Mouse (Mus musculus): ENCODE data around the gene Cdh23.

Gene Cdh23

DNA sequence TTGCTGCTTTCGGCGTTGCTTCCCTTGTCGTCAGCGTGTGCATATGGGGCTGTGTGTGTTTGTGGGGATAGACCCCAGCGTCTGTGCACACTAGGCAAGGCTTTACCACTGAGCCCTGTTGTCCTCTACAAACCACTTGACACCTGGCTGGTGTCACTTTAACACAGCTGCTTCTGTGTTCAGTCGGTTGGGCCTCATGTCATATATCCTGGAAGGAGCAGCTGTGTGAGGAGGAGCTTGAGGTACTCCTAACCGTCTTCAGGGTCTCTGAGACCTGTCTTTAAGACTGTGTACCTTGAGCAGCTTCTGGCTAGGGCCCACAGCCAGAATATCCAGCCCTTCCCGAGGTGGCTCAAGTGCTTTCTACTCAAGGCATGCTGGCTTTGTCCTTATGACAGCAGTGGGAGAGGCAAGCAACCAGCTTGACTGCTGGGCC is 411.6 kb downstream of the Cdh23 start:
- WGBS: 17% methylated on average over 8 of the region's 8 CpGs

DNA sequence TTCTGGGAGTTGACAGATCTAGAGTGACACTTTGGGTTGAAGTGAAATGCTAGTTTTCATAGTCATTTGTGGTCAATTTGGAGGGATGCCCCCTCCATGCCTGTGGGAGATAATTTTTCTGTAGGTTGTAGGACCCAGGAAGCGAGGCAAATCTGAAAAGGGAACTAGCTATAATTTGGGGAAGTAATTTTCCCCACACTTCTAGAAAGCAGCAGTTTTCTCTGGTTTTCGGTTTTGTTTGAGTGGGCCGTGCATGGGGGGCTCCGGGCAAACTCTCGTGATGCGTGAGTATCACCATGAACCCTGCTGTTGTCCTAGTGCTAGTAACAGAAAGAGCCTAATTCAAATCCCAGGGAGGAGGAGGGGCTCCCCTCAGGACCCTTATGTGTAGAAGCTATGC is 412.0 kb downstream of the Cdh23 start:
- 32% methylated on average over 6 of the region's 6 CpGs for WGBS

DNA sequence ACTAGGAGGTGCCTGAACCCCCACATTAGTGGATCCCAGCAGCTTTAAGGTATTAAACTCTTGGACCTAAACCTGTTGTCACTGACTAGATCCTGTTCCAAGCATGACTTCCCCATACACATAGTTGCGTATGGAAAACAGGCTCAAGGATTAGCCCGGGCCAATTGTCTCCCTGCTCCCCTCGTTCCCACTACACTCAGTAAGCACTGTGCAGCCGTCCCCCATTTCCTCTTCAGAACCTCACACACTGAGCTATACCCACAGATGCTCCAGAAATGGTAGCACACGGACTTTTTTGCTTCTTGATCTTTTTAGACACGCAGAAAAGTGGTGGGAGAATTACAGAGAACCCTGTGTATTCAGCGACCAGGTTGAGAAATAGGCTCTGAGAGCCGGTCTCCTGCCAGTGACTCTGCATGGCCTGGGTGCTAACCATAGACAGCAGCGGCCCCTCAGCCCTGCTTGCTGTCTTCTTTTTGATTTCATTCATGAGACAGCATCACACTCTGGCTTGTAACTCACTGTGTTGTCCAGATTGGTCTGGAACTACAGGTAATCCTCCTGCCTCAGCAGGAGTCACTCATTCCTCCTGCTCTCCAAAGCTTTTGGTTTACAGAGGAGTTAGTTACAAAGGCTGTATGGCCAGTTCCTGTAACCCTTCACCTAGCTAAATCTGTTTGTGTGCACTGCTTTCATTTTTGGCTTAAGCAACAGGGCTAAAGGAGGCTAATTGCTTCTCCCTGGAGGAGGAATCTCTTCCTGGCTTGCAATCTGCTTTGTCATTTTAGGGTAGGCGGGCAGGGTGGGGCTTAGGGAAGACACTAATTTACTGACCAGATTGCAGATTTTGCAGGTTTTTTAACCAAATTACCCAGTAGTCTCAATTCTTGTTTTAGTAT is 413.9 kb downstream of the Cdh23 start:
- WGBS: 15% methylated on average over 10 of the region's 10 CpGs

DNA sequence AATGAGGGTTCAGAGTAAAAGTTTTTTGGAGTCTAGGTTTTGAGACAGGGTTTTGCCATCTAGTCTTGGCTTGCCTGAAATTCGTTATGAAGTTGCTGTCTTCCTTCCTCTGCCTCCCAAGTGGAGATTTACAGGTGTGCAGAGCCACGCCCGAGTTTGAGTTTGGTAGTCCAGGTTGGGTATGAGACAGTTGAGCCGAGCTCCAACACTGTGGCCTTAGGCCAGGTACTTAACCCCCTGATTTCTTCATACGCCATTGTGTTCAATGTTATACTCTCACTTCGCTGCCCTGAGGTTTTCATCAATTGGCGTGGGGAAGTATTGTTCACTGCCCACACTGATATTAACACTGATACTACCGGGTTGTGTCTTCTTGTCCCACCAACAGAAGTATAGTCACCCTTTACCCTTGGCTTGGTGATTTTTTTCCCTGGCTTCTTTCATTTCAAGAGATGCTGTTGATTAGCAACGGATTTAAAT is 414.7 kb downstream of the Cdh23 start:
- WGBS: 56% methylated on average over 9 of the region's 9 CpGs

DNA sequence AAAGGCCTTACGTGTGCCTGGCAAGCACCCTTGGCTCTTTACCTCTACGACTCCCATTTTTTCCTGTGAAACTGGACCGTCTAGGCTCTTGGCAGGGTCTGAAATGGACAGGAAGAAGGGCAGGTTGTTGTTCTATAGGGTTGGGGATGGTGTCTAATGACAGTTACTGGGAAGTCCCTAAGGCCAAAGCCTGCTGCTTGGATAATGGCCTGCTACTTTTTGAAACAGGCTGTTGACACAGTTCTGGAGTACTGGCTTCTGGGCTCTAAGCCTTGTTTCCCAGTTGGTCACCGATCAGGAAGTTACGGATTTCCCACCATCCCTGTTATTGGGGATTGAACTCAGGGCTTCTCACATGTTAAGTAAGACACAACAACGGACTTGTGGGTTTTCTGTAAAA is 415.9 kb downstream of the Cdh23 start:
- 36% methylated on average over 6 of the region's 6 CpGs for WGBS

DNA sequence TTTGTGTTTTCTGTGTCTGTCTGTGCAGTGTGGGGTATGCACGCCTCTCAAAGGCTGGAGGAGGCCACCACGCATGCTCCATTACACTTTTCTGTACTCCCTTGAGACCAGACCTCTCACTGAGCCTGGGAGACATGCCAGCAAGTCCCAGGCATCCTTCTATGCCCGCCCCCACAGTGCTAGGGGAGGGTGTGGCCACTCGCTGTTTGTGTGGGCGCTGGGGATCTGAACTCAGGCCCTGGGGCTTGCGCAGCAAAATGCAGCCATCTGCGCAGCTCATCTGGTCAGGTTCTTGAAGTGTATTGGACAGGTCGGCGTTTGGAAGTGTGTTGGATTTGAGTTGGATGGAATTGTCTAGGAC is 416.4 kb downstream of the Cdh23 start:
- WGBS: 37% methylated on average over 9 of the region's 9 CpGs

DNA sequence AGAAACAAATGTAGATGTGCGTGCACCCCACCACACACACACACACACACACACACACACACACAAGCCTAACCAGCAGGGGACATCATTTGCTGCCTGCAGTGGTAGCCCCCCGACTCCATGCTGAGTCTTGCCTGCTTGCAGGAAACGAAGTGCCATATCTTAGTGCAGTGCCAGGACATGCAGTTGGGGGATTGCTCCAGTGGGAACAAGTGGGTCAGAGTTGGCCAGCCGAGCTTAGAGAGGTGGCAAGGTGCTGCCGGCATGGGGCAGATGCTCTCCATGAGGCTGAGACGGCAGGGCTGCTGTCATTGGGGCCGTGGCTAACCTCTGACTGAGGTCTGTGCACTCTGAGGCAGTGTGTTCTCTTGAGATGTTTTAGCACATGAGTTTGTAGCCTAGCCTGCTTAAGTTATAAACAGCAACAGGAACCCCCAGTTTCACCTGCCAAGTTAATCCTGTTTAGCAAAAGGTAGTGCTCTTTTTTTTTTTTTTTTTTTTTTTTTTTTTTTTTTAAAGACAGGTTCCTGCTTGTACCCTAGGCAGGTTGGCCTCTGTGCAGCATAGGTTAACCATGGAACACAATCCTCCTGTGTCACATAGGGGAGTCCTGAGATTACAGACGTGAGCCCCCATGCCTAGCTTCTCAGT is 416.9 kb downstream of the Cdh23 start:
- 21% methylated on average over 8 of the region's 8 CpGs for WGBS

DNA sequence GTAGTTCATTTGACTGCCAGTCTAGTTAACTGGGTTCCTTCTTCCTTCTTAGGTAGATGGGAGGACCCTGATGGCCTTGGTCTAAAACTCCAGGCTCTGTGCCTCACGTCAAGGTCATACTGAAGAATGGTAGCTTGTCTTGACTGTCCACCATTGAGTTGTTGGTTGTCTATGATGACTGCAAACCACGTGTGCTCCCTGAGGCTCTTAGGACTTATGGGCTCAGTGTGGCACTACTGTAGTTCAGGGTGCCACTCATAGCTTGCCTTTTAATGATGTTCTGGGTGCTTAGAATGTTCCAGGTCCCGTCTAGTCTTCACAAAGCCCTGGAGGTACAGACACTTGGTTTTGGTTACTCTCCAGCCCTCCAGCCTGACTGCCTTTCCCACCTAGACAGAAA is 417.5 kb downstream of the Cdh23 start:
- WGBS: 30% methylated on average over 3 of the region's 3 CpGs

DNA sequence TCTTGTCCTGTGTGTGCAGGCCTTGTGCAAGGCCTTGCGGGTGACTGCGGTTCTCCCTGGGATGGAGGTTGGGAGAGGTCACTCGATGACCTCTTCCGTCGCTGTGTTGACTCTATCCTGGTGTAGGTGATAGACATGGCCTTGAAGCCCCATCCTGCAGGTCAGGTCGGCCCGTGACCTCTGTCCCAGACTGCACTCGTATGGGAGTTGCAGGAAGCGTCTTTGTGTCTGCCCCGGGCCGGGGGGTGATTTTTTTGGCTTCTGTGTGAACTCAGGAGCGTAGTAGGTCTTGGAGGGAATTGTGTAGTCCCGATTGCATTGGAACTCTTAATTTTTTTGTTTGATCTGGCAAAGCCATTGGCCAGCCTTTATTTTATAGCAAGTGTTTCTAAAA is 418.3 kb downstream of the Cdh23 start:
- under 1% methylated on average over 13 of the region's 13 CpGs for WGBS

DNA sequence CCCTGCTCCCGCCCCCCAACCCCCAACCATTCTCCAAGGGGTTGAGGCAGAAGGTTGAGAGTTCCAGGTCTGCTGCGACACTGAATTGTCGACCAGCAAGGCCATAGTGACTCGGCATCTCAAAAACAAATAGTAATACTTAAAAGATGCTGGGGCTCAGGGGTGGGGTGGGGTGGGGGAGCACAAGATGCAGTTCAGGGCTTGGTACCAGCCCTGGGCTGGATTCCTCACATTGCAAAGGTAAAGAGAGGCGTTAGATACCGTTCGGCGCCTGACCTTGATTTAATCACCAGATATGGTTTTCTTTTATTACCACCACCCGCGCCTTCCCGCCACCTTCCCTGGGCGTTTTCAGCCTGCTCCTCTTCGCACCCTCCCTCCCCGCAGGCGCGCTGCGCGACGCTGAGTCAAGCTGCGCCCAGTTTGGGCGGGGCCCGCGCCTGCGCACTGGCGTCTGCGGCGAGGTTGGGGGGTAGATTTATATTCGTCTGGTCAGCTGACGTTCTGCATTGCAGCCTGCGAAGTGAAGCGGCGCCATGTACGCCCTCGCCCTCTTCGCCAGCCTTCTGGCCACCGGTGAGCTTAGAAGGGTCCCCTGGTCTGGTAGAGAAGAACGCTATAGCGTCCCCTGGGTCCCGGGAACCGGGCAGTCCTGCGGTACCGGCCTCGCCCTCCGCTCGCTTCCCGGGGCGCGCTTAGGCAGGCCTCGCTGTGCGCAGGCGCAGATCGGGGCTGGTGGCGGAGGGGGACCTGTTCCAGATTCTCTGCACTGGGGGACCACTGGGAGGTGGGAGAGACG is 418.9 kb downstream of the Cdh23 start, which contains the start of gene Psap:
Gene Psap (plus strand): TSS at position 421 of the 799 bp plus-strand sequence.
- WGBS: 2% methylated on average over 54 of the region's 54 CpGs

DNA sequence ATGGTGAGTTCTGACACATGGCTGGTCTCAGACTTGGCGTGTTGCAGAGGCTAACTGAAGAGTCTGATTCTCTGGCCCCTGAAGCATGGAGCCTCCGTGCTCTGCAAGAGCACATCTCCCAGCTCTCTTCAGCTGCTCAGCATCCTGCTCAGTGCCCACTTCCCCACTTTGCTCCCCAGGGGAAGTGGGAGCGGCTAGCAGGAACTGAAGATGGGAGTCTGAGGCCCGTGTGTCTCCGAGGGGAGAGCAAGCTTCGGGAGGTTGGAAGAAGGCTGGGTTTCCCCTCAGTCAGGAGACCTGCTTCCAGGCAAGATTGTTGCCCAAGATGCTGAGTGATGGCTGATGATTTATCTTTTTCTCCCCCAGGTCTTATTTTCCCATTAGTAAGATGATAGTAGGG is 422.9 kb downstream of the Cdh23 start:
- WGBS: 82% methylated on average over 6 of the region's 6 CpGs

DNA sequence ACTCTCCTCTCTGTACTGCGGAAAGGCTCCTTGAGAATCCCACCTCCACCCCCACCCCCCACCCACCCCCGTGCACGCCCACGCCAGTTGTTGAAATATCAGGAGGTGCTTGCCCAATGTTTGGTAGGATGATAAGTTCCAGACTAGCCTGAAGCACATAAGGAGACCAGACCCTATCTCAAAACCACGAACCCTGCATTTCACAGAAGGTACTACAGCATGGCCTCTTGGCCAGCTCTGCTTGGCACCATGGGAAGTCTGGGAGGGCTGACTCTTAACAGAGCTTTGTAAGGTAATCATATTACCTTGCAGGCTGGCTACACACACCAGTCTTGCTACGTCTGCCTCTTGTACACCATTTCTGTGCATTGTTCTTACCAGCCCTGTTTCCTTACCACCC is 424.0 kb downstream of the Cdh23 start:
- WGBS: 80% methylated on average over 6 of the region's 6 CpGs

DNA sequence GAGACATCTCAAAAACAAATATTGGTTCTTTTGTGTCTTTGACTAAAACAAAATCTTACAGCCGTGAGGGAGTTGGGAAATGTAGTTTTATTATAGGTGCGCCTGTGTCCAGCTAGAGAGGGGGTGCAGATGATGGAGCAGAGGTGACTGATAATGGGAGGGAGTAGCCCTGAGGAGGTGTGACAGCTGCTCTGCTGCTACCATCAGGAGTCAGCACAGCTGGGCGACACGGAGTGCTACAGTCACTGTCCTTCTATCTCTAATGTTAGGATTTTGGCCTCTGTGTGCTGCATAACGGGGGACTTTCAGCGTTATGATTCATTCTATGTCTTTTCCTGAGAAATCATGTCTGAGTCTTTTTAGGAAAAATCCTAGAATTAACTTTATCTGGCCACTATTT is 425.3 kb downstream of the Cdh23 start:
- WGBS: 97% methylated on average over 6 of the region's 6 CpGs

DNA sequence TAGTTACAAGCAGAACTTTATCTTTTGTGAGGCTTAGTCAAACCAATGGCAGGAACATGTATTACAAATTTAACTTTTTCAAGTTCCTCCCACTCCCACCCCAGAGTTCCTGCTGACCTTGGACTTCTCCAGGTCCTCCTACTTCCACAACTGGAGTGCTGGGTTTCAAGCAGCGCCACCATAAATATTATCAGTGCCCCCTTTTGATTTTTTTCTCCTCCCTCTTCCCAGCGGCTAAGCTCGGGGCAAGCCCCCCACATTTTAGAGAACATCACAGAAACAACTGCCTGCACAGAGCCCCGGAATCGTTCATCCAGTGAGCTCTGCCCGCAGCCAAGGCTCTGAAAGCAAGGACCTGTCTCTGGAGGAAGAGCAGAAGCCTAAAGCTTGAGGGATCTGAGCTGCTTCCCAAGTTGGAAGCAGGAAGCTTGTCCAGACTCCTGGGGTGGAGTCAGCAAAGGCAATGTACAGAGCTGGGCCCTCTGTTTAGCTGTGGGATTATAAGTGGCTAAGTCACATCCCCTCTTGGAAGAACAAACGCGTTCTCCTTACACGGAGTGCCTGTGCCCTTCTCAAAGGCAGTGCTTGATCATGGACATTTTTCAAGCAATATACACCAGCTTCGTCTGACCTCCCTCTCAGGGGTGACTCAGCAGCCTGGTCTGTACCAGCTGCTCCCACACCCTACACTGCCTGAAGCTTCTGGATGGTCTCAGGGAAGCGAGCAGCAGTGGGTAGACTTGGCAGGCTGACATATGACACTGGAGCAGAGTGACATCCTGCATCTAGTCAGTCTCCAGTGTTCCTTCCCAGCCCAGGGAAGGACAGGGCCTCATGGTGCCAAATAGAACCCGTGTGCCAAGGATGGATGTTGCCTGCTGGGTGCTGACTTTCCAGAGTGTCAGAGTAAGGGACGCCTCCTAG is 426.9 kb downstream of the Cdh23 start:
- WGBS: 71% methylated on average over 13 of the region's 13 CpGs

DNA sequence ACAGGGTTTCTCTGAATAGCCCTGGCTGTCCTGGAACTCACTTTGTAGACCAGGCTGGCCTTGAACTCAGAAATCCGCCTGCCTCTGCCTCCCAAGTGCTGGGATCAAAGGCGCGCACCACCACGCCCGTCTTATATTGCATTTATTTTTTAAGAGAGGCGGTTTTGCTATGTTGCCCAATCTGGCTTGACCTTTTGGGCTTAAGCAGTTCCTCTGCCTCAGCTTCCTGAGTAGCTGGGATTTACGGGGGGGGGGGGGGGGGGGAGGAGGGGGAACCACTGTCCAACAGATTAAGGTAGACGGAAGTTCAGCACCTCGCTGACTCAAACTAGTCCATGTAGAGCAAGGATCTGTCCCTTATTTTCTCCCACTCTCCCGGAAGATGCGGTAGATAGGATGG is 427.6 kb downstream of the Cdh23 start:
- 82% methylated on average over 11 of the region's 11 CpGs for WGBS

DNA sequence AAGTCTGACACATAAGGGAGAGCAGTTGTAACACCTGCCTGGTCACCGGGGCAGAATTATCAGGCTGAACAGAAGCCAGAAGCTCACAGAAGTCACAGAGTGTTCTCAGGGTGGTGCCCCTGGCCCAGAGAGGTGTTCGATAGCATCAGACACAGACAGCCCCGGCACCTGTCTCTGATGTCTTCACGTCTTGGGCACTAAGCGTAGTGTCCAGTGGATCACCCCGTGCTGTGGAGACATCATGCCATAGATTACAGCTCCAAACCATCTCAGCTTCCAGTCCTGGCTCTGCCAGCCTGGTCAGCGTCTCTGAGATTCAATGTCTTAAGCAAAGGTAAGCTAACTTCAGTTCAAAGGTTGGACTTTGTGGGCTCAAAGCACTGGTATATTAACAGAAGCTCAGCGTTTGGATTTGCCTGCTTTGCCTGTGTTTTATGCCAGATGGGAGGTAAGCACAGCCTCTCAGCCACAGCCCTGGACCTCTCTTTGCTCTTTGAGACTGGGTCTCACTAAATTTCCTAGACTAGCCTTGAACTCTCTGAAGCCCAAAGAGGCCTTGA is 429.4 kb downstream of the Cdh23 start:
- 97% methylated on average over 8 of the region's 8 CpGs for WGBS

DNA sequence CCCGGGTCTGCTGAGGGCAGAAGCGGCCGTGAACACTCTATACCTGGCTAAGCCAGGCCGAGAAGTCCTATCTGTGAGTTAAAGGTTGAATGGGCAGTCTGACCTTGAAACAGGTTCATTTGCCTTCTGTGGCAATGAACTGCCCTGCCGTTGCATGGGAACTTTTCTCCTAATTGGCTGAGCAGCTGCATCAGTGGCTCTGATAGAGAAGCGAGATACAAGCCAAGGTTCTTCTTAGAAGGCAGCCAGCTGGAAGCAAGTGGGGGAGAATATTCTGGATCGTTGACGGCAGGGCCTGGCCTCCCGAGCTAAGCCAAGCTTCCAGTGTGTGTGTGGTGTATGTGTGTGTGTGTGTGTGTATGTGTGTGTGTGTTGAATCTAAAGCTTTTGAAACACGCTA is 431.0 kb downstream of the Cdh23 start:
- 61% methylated on average over 10 of the region's 10 CpGs for WGBS

DNA sequence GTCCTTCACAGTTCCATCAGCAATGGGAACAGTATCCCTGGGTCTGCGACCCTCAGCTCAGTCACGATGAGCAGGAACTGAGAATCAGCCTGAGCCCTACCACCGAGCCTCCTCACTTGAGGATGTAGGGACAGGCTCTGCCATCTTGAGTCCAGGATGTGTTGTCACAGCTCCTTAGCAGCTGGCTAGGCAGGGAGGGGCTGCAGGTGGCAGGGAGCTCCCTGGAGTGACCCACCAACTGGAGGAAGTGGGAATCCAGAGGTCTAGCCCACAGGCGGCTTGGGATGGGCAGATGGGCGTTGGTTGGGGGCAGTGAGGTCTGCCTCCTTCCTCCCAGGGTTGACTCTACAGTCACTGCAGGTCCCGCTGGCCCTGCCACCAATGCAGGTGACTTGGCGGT is 432.9 kb downstream of the Cdh23 start:
- WGBS: 90% methylated on average over 7 of the region's 7 CpGs

DNA sequence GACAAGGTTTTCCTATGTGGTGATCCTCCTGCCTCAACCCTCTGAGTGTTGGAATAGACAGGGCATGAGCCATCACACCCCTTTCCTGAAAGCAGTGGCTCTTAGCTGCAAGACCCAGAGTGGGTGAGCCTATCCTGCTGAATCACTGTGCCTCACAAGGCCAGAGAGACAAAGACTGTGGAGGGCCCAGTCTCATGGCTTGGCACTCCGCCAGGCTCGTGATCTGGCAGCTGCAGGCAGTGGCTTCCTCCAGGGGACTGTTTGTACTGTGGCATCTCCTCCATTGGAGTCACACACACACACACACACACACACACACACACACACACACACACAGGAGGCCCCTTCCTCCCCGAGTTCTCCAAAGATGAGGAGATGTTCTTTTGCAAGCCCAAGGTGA is 433.9 kb downstream of the Cdh23 start:
- 24% methylated on average over 3 of the region's 3 CpGs for WGBS

DNA sequence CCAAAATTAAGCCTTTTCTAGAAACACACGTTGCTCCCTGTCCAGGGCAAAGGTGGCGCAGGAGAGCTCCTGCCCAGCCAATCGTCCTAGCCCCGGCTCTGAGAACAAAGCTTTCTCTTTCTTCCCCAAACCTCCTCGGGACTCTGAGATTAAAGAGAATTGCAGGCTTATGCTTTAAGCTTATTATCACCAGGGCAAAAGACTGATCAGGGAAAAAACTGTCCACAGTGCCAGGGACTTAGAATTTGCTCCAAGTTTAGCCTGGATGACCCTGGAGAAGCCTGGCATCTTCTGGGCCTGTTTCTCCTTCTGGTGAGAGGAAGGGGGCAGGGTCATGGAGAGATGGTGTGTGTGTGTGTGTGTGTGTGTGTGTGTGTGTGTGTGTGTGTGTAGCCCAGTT is 434.8 kb downstream of the Cdh23 start:
- WGBS: 55% methylated on average over 5 of the region's 5 CpGs

Measured in cerebral cortex, adult 2 months (tissue).